Mouse (Mus musculus): ENCODE data around the gene Atp5l.

Gene Atp5l

DNA sequence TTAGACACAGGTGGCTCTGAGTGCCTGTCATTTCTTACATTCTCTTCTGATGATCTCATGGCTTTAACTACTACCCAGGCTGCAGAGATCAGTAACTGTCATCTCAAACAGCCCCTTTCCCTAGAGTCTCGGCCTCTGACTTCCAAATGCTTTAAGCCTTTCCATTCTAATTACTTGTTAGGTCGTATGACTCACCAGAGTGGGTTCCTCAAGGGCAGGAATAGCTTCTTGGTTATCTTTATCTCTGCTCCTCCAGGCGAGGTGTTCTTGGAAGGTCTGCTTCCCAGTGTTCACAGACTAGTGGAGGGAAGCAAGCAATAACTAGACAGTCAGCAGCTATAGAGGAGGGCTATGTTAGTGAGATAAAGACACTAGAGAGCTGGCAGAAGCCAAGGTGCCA, 27.9 kb downstream of the Atp5l start:
- no peak for DNase-seq (ENCODE audit: low spot score)

DNA sequence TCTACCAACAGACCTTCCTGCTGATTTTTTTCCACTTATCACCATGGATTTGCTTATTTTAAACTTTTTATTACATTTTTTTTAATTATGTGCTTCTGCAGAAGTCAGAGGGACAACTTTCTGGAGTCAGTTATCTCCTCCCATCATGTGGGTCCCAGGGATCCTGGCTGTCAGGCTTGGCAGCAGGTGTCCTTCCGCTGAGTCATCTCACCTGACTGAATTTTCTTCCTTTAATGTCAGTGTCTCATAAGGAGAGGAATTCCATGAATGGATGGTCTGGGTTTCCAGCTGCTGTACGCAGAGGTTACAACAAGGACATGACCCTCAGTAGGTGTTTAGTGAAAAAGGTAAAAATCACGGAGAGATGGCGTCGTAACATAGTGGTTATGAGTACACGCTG, 29.3 kb downstream of the Atp5l start:
- DNase-seq (ENCODE audit: low spot score), result no peak

DNA sequence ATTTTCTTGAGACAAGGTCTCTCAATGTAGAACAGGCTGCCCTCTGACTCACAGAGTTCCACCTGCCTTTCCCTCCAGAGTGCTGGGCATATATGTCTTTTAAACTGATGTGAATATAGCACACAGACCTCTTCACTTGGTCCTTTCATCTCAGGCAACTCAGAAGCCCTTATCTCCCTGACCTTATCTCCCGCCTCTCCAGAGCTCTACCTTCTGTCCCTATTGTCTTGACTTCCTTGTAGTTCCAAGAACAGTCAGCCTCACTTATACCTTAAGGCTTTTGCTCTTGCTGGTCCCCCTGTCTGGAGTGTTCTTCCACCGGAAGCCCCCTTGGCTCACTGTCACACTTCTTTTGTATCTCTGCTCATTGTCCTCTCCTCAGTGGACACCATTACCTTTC, 30.4 kb downstream of the Atp5l start:
- DNase-seq (ENCODE audit: low spot score), result no peak

GRCm38 (mm10) chr9:44888114-44888624, 32.4 kb downstream of the Atp5l start:
- no peak for DNase-seq (ENCODE audit: low spot score)

GRCm38 (mm10) chr9:44882981-44883569, 37.5 kb downstream of the Atp5l start:
- no peak for DNase-seq (ENCODE audit: low spot score)

- DNase-seq (ENCODE audit: low spot score), result no peak
These were observed 38.0 kb downstream of the Atp5l start for GRCm38 (mm10) chr9:44882436-44882980.

DNA sequence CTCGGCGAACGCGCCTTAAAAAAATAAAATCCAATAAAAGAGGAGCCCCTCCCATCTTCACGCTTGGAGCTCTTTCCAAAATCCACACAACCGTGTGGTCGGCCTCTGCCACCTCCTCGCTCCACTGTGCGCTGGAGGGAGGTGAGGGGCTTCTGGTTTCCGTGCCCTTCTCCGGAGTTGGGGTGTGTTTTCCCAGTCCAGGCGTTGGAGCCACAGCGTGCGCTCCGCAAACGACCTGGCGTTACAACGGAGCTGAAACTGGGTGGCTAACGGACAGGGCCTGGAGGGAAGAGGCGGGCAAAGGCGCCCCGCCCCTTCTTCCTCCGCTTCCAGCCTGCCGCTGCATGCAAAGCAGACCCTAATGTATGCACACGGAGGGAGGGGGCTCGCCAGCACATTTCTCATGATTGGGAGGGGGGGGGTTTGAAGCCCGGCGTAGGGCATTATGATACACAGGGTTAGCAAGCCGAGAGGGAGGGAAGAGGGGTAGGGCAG, 38.6 kb downstream of the Atp5l start:
- peak; percentile 40 for DNase-seq (ENCODE audit: low spot score)

DNA sequence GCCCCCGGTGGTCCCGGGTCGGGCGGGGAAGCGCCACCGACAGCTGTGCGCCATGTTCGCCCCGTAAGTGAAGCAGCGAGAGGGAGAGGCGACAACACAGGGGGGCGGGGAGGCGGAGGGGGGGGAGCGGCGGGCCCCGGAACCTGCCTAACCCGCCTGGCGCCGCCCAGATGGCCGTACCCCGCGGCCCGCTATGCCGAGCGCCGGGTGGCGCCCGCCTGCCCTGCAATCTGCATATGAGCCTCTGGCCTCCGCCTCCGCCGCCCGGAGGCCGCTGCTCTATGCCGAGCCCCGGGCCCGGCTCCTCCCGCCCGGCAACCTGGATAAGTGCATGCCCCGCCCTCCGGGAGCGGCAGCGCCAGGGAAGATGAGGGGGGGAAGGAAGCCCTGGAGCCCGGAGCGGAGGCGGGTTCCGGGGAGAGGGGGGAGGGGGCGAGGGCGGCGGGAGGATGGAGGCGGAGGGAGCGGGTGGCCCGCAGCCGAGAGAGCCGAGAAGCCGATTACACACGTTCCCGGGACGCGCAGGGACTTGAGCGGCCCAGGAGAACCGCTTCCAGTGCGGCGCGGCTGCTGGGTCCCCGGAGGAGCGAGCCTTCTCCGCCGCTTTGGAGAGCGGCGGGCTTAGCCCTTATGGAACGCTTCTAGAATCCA, 39.2 kb downstream of the Atp5l start, which contains the start of gene Kmt2a:
Gene Kmt2a, minus strand, starts transcription at position 76 of the 651 bp plus-strand sequence.
- DNase-seq (ENCODE audit: low spot score), result peak; percentile 100

DNA sequence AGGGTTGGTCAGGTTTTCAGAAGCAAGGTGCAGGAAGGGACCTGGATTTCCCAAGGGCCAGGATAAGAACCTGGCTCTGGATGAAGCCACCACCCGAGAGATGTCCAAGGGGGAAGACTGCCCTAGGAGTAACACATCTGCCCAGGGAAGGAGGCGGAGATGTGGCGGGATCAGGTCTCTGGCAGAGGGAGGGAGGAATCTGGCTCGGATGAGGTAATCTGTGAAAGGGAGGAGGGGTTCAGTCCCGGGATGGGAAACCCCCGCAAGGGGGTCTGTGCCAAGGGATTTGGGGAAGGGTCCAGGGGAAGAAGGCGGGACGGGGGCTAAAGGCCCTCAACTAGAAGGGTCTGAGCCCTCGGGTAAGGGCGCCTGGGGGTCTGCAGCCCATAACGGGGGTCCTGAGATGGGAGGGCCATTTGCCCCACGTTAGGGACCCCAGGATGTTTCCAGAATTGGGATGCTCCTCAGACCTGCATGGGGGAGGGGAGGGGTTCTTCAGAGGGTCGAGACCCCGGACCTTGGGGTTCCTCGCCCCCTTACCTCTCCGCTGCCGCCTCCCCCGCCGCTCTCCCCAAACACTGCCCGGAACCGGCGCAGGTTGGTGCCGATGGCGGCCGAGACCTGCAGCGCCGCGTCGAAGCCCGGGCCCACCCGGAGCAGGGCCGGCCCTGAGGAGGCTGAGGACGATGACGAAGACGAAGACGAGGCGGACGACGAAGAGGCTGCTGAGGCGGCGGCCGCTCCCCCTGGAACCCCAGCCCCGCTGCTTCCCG, 40.0 kb downstream of the Atp5l start:
- DNase-seq (ENCODE audit: low spot score), result no peak

GRCm38 (mm10) chr9:44879694-44880271, 40.8 kb downstream of the Atp5l start:
- DNase-seq (ENCODE audit: low spot score), result no peak

DNA sequence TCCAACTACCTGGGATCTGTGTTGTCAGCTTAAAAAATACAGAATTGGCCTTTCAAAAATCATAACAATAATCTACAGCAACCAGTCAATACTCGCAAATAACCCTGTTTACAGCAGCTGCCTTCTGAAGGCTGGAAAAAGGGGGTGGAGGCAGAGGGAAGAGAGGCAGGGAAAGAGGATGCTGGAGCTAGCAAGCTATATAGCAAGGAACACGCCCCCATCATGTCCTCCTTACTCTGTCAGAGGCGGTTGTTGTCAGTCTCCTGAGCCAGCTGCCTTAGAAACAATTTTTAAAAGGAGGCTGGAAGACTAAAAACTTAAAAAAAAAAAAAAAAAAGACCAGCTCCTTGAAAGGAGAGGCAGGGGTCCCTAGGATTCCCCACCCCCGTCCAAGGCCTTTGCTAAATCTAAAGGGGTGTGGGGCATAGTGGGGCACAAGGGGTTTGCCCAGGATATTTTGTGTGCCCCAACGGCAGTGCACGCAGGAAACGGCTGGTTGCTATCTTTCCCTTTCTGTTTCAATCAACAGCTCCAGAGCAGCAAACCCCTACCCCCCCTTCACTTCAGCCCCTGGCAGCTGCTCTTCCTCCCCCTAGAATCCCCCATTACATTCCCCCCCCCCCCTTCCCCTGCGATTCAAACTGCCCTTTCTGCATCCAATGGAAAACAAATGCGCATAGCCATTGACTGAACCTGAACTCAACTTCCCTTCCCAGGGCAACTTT, 41.6 kb downstream of the Atp5l start:
- DNase-seq (ENCODE audit: low spot score), result no peak

- DNase-seq (ENCODE audit: low spot score), result no peak
These were observed 42.9 kb downstream of the Atp5l start for GRCm38 (mm10) chr9:44877686-44878085.

DNA sequence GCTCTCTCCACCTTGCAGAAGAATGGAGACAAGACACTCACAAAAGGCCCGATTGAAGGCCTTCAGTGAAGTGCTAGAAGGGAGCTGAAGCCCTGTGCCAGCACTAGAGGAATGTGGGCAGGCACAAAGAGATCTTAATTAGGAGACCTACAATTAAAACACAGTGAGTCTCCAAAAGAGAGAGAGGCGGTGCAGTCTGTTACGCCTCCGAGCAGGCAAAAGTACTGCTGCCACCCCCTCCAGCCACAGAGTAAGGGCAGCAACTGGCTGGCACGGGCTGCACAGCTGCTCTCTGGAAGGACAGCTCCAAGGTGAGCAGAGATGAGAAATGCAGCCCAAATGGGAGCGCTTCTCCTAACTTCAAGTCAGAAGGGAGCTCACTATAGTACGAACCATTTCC, 45.1 kb downstream of the Atp5l start:
- no peak for DNase-seq (ENCODE audit: low spot score)

GRCm38 (mm10) chr9:44874198-44874597, 46.3 kb downstream of the Atp5l start:
- DNase-seq (ENCODE audit: low spot score), result no peak

DNA sequence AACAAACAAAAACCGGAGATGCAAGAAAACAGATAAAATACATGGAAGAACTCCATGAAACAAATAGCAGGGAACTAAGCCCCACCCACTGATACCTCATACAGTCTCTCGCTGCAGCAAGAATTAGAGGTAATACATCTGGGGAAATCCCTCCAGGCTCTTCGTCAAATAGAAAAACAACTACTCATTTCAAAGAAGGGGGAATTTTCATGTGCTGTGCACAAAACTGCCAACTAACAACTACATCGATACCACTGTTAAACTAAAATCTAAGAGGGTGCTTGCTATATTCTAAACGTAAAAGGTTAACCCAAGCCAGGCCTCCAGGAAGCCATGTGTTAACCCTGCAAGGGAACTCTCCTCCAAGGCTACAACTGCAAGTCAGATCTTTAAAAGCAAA, 46.9 kb downstream of the Atp5l start:
- DNase-seq (ENCODE audit: low spot score), result no peak

- no peak for DNase-seq (ENCODE audit: low spot score)
These were observed 52.0 kb downstream of the Atp5l start for GRCm38 (mm10) chr9:44868336-44869094.

GRCm38 (mm10) chr9:44867664-44868063, 52.9 kb downstream of the Atp5l start:
- no peak for DNase-seq (ENCODE audit: low spot score)

- no peak for DNase-seq (ENCODE audit: low spot score)
These were observed 53.9 kb downstream of the Atp5l start for GRCm38 (mm10) chr9:44866501-44867240.
